ENCODE assay signal across 7 mouse cellular contexts in the genomic region with DNA sequence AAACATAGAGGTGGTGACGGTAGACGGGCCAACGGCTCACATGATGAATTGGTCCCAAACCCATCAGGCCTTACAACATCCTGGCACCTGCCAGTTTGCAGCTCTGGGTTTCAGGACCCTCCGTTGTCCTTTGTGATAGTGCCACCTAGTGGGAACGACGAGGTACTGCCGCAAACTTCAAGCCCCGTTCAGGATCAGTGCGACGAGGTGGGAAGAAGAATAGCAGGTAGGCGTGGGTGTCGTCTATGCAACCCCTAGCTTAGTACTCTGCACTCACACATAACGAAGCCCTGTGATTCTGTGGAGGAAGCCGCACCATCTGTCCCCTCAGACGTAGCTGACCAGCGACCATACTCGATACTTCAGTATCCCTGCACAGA. TPM values are rescaled to one million over a fixed set of nuclear protein-coding genes. Genes with fewer than 3 reads are reported as not detected.
A peak's percentile ranks its signal among the peaks of the same experiment; 100 is the strongest.
DNase-seq lines count a peak whose midpoint lies in the region; ATAC-seq and TF ChIP-seq lines count a peak whose summit lies in the region.

No protein-coding gene starts in this region.

- peak overlapping the region; percentile 93 for H3K27ac ChIP-seq in embryonic facial prominence, embryonic 11.5 days (replicated peaks; ENCODE audit: low read depth, low read length)
- H3K27ac ChIP-seq in intestine, postnatal 0 days (ENCODE audit: low read depth, low read length) = peak overlapping the region; percentile 99
- peak overlapping the region; percentile 84 for H3K27ac ChIP-seq in midbrain, embryonic 11.5 days (ENCODE audit: low read depth, low read length)

- peaks cover 4% of the 10 kb centered on the region; the same call in 1 of the 2 replicates for H3K36me3 ChIP-seq in embryonic facial prominence, embryonic 11.5 days (replicated peaks; ENCODE audit: control insufficient read depth, insufficient read depth, low read depth, low read length)
- H3K36me3 ChIP-seq in intestine, postnatal 0 days (ENCODE audit: control insufficient read depth, insufficient read depth) = peaks cover 16% of the 10 kb centered on the region
- H3K36me3 ChIP-seq in midbrain, embryonic 11.5 days (ENCODE audit: control insufficient read depth, insufficient read depth, low read length) = peaks cover 6% of the 10 kb centered on the region

- intact Hi-C loops in left cerebral cortex, postnatal 4 days (cut with DNase I) = no loop called here

- peak; percentile 89 for DNase-seq in adrenal gland, postnatal 14 days
- peak; percentile 92 for DNase-seq in embryonic facial prominence, embryonic 11.5 days (ENCODE audit: low spot score)
- peak; percentile 79 for DNase-seq in left cerebral cortex, postnatal 4 days
- no peak for DNase-seq in midbrain, embryonic 11.5 days (ENCODE audit: low spot score, missing footprints)
- DNase-seq in right cerebral cortex, postnatal 4 days = peak; percentile 72

- peak overlapping the region; percentile 89 for H3K4me2 ChIP-seq in embryonic facial prominence, embryonic 11.5 days (ENCODE audit: low read depth, low read length)
- H3K4me2 ChIP-seq in intestine, postnatal 0 days (replicated peaks; ENCODE audit: low read depth) = peak overlapping the region; percentile 89
- H3K4me2 ChIP-seq in midbrain, embryonic 11.5 days = peak overlapping the region; percentile 76

- 2% methylated on average over 17 of the region's 17 CpGs for WGBS in embryonic facial prominence, embryonic 11.5 days
- under 1% methylated on average over 17 of the region's 17 CpGs for WGBS in intestine, postnatal 0 days
- 2% methylated on average over 17 of the region's 17 CpGs for WGBS in midbrain, embryonic 11.5 days

- H3K9me3 ChIP-seq in embryonic facial prominence, embryonic 11.5 days (replicated peaks; ENCODE audit: control insufficient read depth, low read length) = no peaks in the 10 kb centered on the region
- H3K9me3 ChIP-seq in intestine, postnatal 0 days (ENCODE audit: control insufficient read depth) = no peaks in the 10 kb centered on the region
- H3K9me3 ChIP-seq in midbrain, embryonic 11.5 days (ENCODE audit: control insufficient read depth, low read length) = no peaks in the 10 kb centered on the region

- H3K4me3 ChIP-seq in embryonic facial prominence, embryonic 11.5 days (ENCODE audit: low read depth, low read length) = peak overlapping the region; percentile 99
- H3K4me3 ChIP-seq in intestine, postnatal 0 days (ENCODE audit: low read depth, low read length) = peak overlapping the region; percentile 97
- H3K4me3 ChIP-seq in midbrain, embryonic 11.5 days (ENCODE audit: low read depth, low read length) = peak overlapping the region; percentile 96

- no peaks in the 10 kb centered on the region for H3K27me3 ChIP-seq in embryonic facial prominence, embryonic 11.5 days (ENCODE audit: control insufficient read depth, insufficient read depth, low read length)
- H3K27me3 ChIP-seq in intestine, postnatal 0 days (replicated peaks; ENCODE audit: control insufficient read depth, insufficient read depth, low read length) = no peaks in the 10 kb centered on the region
- H3K27me3 ChIP-seq in midbrain, embryonic 11.5 days (ENCODE audit: control insufficient read depth, insufficient read depth, low read length) = no peaks in the 10 kb centered on the region

- peak overlapping the region; percentile 99 for H3K9ac ChIP-seq in embryonic facial prominence, embryonic 11.5 days (replicated peaks; ENCODE audit: low read length)
- H3K9ac ChIP-seq in intestine, postnatal 0 days (ENCODE audit: low read depth, low read length) = peak overlapping the region; percentile 99
- H3K9ac ChIP-seq in midbrain, embryonic 11.5 days (ENCODE audit: low read length) = peak overlapping the region; percentile 99

- peak; percentile 84 for ATAC-seq in embryonic facial prominence, embryonic 11.5 days (replicated peaks; ENCODE audit: insufficient number of reproducible peaks, low FRiP score, low TSS enrichment, low read depth)
- ATAC-seq in granulocyte monocyte progenitor cell, adult 5-6 weeks (replicated peaks; ENCODE audit: poor library complexity, severe bottlenecking) = peak; percentile 63
- ATAC-seq in intestine, postnatal 0 days = peak; percentile 67
- no peak; the same call in 1 of the 2 replicates for ATAC-seq in midbrain, embryonic 11.5 days (ENCODE audit: low FRiP score)

- H3K4me1 ChIP-seq in embryonic facial prominence, embryonic 11.5 days (ENCODE audit: control insufficient read depth, insufficient read depth, low read length) = peaks cover 3% of the 10 kb centered on the region; the same call in 1 of the 2 replicates
- H3K4me1 ChIP-seq in intestine, postnatal 0 days (replicated peaks; ENCODE audit: control insufficient read depth, insufficient read depth, low read length) = peaks cover 9% of the 10 kb centered on the region; the same call in 1 of the 2 replicates
- peaks cover 19% of the 10 kb centered on the region for H3K4me1 ChIP-seq in midbrain, embryonic 11.5 days (ENCODE audit: control insufficient read depth, insufficient read depth, low read length)

- peak; percentile 98 for TF ChIP-seq CTCF in intestine, postnatal 0 days (IDR thresholded peaks at IDR 0.05; ENCODE audit: low read depth)

RNA-seq across cellular contexts. Expression of a gene that starts 0.8 kb away (rescaled TPM):
- total RNA-seq in adrenal gland, postnatal 14 days (2021) = 57.2 and 65.2 TPM in 2 replicates
- polyA plus RNA-seq in embryonic facial prominence, embryonic 11.5 days (2014; fragmentation: Nextera tagmentation; extraction: Ambion mirVana) = 21.7 and 24.0 TPM in 2 replicates
- 95.1 and 123 TPM in 2 replicates for total RNA-seq in granulocyte monocyte progenitor cell, adult 5-6 weeks (2014; fragmentation: Nextera tagmentation)
- total RNA-seq in granulocyte monocyte progenitor cell, adult 5-6 weeks (2017) = 110 and 118 TPM in 2 replicates
- polyA plus RNA-seq in intestine, postnatal 0 days (2015; fragmentation: Nextera tagmentation; extraction: Ambion mirVana) = 22.1 and 23.7 TPM in 2 replicates
- total RNA-seq in left cerebral cortex, postnatal 4 days (2021) = 10 to 100 TPM; 74.5 to 79.3 TPM
- polyA plus RNA-seq in midbrain, embryonic 11.5 days (2014; fragmentation: Nextera tagmentation; extraction: Ambion mirVana) = 20.4 and 22.7 TPM in 2 replicates

RNA-seq across cellular contexts. Expression of a gene that starts 8.1 kb away (rescaled TPM):
- 3.6 and 4.1 TPM in 2 replicates for total RNA-seq in adrenal gland, postnatal 14 days (2021)
- 2.9 and 3.7 TPM in 2 replicates for polyA plus RNA-seq in embryonic facial prominence, embryonic 11.5 days (2014; fragmentation: Nextera tagmentation; extraction: Ambion mirVana)
- 0.77 TPM in 1 of 2 replicates, not detected in the other for total RNA-seq in granulocyte monocyte progenitor cell, adult 5-6 weeks (2014; fragmentation: Nextera tagmentation)
- total RNA-seq in granulocyte monocyte progenitor cell, adult 5-6 weeks (2017) = 0.39 and 0.72 TPM in 2 replicates
- polyA plus RNA-seq in intestine, postnatal 0 days (2015; fragmentation: Nextera tagmentation; extraction: Ambion mirVana) = 0.95 and 1.0 TPM in 2 replicates
- 10 to 100 TPM; 28.4 to 29.2 TPM for total RNA-seq in left cerebral cortex, postnatal 4 days (2021)
- 13.5 and 13.6 TPM in 2 replicates for polyA plus RNA-seq in midbrain, embryonic 11.5 days (2014; fragmentation: Nextera tagmentation; extraction: Ambion mirVana)

RNA-seq across cellular contexts. Expression of a gene that starts 57.8 kb away (rescaled TPM):
- total RNA-seq in adrenal gland, postnatal 14 days (2021) = 20.8 and 28.2 TPM in 2 replicates
- 14.9 and 15.1 TPM in 2 replicates for polyA plus RNA-seq in embryonic facial prominence, embryonic 11.5 days (2014; fragmentation: Nextera tagmentation; extraction: Ambion mirVana)
- 33.2 and 35.2 TPM in 2 replicates for total RNA-seq in granulocyte monocyte progenitor cell, adult 5-6 weeks (2014; fragmentation: Nextera tagmentation)
- total RNA-seq in granulocyte monocyte progenitor cell, adult 5-6 weeks (2017) = 21.1 and 30.4 TPM in 2 replicates
- polyA plus RNA-seq in intestine, postnatal 0 days (2015; fragmentation: Nextera tagmentation; extraction: Ambion mirVana) = 10.3 and 11.0 TPM in 2 replicates
- 100 to 1,000 TPM; 102 to 106 TPM for total RNA-seq in left cerebral cortex, postnatal 4 days (2021)
- 15.5 and 16.6 TPM in 2 replicates for polyA plus RNA-seq in midbrain, embryonic 11.5 days (2014; fragmentation: Nextera tagmentation; extraction: Ambion mirVana)

RNA-seq across cellular contexts. Expression of a gene that starts 58.6 kb away (rescaled TPM):
- 11.7 and 14.1 TPM in 2 replicates for total RNA-seq in adrenal gland, postnatal 14 days (2021)
- polyA plus RNA-seq in embryonic facial prominence, embryonic 11.5 days (2014; fragmentation: Nextera tagmentation; extraction: Ambion mirVana) = 2.7 and 3.2 TPM in 2 replicates
- total RNA-seq in granulocyte monocyte progenitor cell, adult 5-6 weeks (2014; fragmentation: Nextera tagmentation) = not detected in 2 replicates
- total RNA-seq in granulocyte monocyte progenitor cell, adult 5-6 weeks (2017) = not detected in 2 replicates
- polyA plus RNA-seq in intestine, postnatal 0 days (2015; fragmentation: Nextera tagmentation; extraction: Ambion mirVana) = 1.6 and 1.8 TPM in 2 replicates
- total RNA-seq in left cerebral cortex, postnatal 4 days (2021) = 1 to 10 TPM; 3.0 to 3.4 TPM
- polyA plus RNA-seq in midbrain, embryonic 11.5 days (2014; fragmentation: Nextera tagmentation; extraction: Ambion mirVana) = 2.0 and 2.3 TPM in 2 replicates
